Mouse (Mus musculus): ENCODE measurements around the gene A930004D18Rik. TPM values are rescaled to one million over a fixed set of nuclear protein-coding genes. Genes with fewer than 3 reads are reported as not detected.

The A930004D18Rik gene
- 8.1 and 11.8 TPM in 2 replicates for polyA plus RNA-seq (2015; fragmentation: Nextera tagmentation; extraction: Ambion mirVana)

DNA sequence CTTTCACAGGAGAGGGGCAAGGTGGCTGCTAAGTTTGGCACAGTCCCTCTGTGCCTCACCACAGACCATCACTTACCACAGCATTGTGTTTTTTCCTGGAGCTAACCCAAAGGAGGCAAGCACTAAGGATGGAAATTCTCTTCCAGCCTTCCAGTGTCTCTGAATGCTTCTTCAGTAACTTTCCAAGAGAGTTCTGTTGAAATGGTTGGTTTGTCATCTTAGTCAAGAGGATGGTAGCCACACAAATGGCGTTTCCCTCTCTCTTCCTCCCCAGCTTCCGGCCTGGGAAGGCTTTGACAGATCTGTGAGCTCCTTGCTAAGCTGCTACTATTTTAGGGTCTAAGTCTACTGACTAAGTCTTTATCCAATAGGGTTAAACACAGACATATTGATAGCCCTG is at the start of gene A930004D18Rik:
A930004D18Rik (minus strand) TSS at position 247 of the 400 bp plus-strand sequence.
- no peaks in the 10 kb centered on the region for H3K27me3 ChIP-seq (replicated peaks)
- H3K9ac ChIP-seq = no peak within 1 kb of the TSS
- WGBS = 65% methylated on average over 2 of the region's 2 CpGs
- no peaks in the 10 kb centered on the region for H3K36me3 ChIP-seq (replicated peaks)
- H3K9me3 ChIP-seq = no peaks in the 10 kb centered on the region
- H3K27ac ChIP-seq = no peak within 1 kb of the TSS
- peaks cover 55% of the 10 kb centered on the region for H3K4me1 ChIP-seq
- ATAC-seq (replicated peaks) = no peak
- peak within 1 kb of the TSS; percentile 63; the same call in 1 of the 2 replicates for H3K4me2 ChIP-seq
- no peak within 1 kb of the TSS for H3K4me3 ChIP-seq

DNA sequence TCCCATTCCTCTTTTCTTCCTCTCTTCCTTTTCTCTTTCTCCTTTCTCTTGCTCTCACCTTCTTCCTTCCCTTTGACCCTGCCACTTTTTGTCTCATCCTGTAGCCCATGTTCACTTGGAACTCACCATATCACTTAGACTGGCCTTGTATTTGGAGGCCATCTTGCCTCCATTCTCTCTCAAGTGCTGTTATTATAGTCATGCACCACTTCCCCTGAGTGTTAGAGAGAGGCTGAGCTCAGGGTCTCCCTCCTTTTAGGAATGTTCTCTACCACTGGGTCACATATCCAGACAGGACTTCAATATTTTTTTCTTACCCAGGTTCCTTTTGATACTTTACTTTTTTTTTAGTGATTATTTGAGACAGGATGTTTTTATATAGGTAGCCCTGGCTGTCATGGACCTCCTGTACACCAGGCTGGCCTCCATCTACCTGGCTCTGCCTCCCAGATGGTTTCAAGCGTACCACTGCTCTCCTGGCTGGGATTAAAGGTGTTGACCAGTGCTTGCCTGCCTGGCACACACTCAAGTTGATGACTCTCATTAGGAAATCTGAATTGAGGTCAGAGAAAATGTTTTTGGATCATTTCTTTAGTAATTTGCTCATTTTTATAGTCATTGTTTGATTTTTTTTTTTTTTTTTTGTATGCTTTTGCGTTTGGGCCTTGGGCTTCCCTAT is 42.8 kb upstream of the A930004D18Rik start:
- H3K4me2 ChIP-seq = no peak overlapping the region
- H3K27me3 ChIP-seq (replicated peaks) = no peaks in the 10 kb centered on the region
- ATAC-seq (replicated peaks) = no peak
- H3K9ac ChIP-seq = no peak overlapping the region
- H3K4me1 ChIP-seq = no peaks in the 10 kb centered on the region
- 89% methylated on average over 2 of the region's 2 CpGs for WGBS
- no peaks in the 10 kb centered on the region for H3K9me3 ChIP-seq
- no peak overlapping the region for H3K27ac ChIP-seq
- peaks cover 20% of the 10 kb centered on the region; the same call in 1 of the 2 replicates for H3K36me3 ChIP-seq (replicated peaks)
- H3K4me3 ChIP-seq = no peak overlapping the region

DNA sequence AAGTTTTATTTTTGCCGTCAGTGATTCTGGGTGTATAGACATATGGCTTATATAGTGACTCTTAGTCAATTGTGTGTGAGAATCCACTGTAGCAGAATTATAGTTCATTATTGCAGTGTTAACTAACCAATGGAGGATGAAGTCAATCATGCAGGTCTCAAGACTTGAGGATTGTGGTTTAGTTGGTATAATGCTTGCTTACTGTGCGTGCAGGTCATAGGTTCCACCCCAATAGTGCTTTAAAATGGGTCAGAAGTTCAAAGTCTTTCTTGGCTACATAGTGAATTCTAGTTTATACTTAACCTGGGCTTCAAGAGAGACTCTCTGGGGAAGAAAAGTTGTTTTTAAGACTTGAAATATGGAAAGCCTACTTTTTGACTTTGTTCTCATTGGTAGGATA is 34.4 kb upstream of the A930004D18Rik start:
- no peaks in the 10 kb centered on the region for H3K4me1 ChIP-seq
- no peak for ATAC-seq (replicated peaks)
- no peak overlapping the region for H3K27ac ChIP-seq
- H3K27me3 ChIP-seq (replicated peaks) = no peaks in the 10 kb centered on the region
- WGBS = 93% methylated on average over 2 of the region's 2 CpGs
- H3K9ac ChIP-seq = no peak overlapping the region
- 0 out of 2 replicates have a peak, but pooled peaks cover 3% of the 10 kb centered on the region for H3K36me3 ChIP-seq (replicated peaks)
- no peak overlapping the region for H3K4me3 ChIP-seq
- no peaks in the 10 kb centered on the region for H3K9me3 ChIP-seq
- no peak overlapping the region for H3K4me2 ChIP-seq

DNA sequence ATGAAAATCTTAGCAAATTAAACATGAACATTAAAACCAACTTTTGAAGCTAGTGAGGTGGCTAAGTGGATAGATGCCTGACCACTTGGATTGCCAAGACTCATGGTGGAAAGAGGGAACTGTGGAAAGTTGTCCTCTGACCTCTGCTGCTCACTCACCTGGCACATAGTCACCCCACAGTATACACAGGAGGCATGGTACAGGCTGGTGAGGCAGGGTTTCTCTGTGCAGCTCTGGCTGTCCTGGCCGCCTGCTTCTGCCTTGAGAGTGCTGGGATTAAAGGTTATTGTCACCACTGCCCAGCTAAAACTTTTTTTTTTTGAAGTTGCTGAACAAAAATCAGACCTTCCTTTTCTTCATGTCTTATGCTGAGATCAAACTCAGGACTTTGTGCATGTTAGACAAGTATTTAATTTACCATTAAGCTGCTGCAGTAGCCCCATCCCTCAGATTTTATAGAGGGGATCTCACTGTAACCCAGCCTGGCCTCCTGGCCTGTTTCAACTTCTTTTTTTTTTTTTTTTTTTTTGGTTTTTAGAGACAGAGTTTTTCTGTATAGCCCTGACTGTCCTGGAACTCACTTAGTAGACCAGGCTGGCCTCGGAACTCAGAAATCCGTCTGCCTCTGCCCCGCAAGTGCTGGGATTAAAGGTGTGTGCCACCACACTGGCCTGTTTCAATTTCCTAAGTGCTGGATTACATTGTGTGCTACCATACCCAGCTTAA is 30.7 kb upstream of the A930004D18Rik start:
- Histone ChIP-seq H3K4me1 (peaks cover 15% of the 10 kb centered on the region), H3K9ac (no peak overlapping the region), H3K9me3 (no peaks in the 10 kb centered on the region), H3K27ac (no peak overlapping the region), H3K27me3 (replicated peaks) (no peaks in the 10 kb centered on the region), H3K4me2 (no peak overlapping the region), H3K4me3 (no peak overlapping the region), H3K36me3 (replicated peaks) (no peaks in the 10 kb centered on the region)
- WGBS = 80% methylated on average over 4 of the region's 4 CpGs
- no peak for ATAC-seq (replicated peaks)

DNA sequence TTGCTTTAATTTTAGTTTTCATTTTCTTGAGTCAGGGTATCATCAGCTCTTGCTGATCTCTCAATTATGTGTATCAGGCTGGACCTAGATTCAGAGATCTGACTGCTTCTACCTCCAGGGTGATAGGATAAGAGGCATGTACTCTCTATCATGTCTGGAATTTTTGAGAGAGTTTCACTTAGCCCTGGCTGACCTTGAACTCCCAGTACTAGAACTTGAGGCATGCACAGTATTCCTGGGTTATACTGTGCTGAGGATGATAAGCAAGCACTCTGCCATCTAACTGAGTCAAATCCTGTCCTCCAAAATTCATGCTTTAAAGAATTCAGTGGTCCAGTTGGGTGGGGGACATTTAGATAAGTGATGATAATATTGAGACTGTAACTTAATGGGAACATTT is 28.9 kb upstream of the A930004D18Rik start:
- no peak overlapping the region for H3K4me3 ChIP-seq
- no peaks in the 10 kb centered on the region for H3K36me3 ChIP-seq (replicated peaks)
- no peaks in the 10 kb centered on the region for H3K9me3 ChIP-seq
- no peak overlapping the region for H3K27ac ChIP-seq
- ATAC-seq (replicated peaks) = no peak
- peaks cover 15% of the 10 kb centered on the region for H3K4me1 ChIP-seq
- no peak overlapping the region for H3K4me2 ChIP-seq
- H3K9ac ChIP-seq = no peak overlapping the region
- no peaks in the 10 kb centered on the region for H3K27me3 ChIP-seq (replicated peaks)

DNA sequence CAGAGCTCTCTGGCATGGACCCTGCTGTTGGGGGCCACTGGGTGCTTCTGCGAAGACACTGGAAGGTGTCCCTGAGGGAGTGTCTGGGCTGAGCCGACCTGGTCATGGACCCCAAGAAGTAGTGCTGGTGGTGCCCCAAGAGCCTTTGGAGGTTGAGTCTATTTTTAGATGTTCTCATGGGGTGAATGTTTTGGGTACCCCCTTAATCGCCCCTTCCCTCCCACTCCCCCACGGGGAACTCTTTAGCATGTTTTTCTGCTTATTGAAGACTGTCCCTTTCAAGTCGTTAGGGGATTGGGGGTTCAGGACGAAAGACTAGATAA is 28.1 kb upstream of the A930004D18Rik start:
- Histone ChIP-seq H3K27ac (peak overlapping the region; percentile 99), H3K27me3 (replicated peaks) (no peaks in the 10 kb centered on the region), H3K4me3 (peak overlapping the region; percentile 80), H3K9me3 (no peaks in the 10 kb centered on the region), H3K9ac (peak overlapping the region; percentile 90), H3K4me1 (peaks cover 15% of the 10 kb centered on the region), H3K4me2 (peak overlapping the region; percentile 80), H3K36me3 (replicated peaks) (no peaks in the 10 kb centered on the region)
- 2% methylated on average over 6 of the region's 6 CpGs for WGBS
- ATAC-seq (replicated peaks) = peak; percentile 30

DNA sequence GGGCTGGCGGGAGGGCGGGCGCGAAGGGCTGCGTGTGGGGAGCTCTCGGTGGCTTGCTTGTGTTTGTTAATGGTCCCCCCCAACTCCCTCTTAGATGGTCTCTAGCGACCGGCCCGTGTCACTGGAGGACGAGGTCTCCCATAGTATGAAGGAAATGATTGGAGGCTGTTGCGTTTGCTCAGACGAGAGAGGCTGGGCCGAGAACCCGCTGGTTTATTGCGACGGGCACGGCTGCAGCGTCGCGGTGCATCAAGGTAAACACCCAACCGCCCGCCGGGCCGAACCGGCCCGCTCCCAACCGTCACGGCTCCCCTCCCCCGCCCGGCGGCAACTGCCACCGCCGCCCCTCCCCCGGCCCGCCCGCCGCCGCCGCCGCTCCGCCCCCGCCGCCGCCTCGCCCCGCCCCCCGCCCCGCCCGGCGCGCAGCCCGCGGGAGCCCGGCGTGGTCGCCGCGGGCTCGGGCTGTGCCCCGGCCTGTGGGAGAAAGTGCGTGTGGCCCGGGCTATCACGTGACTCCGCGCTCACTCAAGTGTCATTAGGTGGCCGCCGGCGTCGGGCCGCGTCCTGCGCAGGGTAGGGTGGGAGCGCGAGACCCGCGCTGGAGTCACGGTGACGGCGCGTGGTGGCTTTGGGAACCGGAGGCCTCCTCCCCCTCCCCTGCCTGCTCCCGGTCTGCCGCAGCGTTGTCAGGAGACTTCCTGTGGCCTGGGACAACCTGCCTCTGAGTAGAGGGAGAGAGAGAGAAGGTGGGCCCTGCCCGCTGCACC is 27.6 kb upstream of the A930004D18Rik start:
- H3K36me3 ChIP-seq (replicated peaks) = no peaks in the 10 kb centered on the region
- under 1% methylated on average over 47 of the region's 85 CpGs for WGBS
- H3K4me2 ChIP-seq = peak overlapping the region; percentile 80
- peak overlapping the region; percentile 99 for H3K27ac ChIP-seq
- peak; percentile 73 for ATAC-seq (replicated peaks)
- no peaks in the 10 kb centered on the region for H3K9me3 ChIP-seq
- no peaks in the 10 kb centered on the region for H3K27me3 ChIP-seq (replicated peaks)
- peak overlapping the region; percentile 80 for H3K4me3 ChIP-seq
- peaks cover 15% of the 10 kb centered on the region for H3K4me1 ChIP-seq
- H3K9ac ChIP-seq = peak overlapping the region; percentile 90

DNA sequence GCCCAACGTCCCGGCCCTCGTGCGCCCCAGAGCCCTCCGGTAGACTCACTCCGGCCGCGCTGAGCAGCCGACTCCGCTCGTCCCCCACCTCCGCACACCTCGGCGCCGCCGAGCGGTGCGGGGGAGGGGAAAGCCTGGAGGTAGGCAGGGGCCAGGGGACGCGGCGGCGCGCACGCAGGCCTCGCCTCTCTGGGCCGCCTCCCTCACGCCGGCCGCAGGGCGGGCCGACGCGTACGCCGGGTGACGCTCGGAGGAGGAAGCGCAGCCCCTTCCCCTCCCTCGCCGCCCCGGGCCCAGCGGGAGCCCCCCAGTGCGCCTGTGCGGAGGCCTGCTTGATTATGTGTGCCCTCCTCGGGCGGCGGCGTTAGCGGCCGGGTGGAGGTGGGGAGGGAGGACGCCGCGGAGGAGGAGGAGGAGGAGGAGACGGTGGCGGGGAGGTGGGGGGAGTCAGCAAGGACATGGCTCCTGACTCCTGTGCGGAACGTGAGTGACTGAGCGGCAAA is 26.9 kb upstream of the A930004D18Rik start:
- under 1% methylated on average over 37 of the region's 58 CpGs for WGBS
- no peaks in the 10 kb centered on the region for H3K36me3 ChIP-seq (replicated peaks)
- peaks cover 15% of the 10 kb centered on the region for H3K4me1 ChIP-seq
- H3K9ac ChIP-seq = peak overlapping the region; percentile 90
- peak overlapping the region; percentile 80 for H3K4me3 ChIP-seq
- peak overlapping the region; percentile 80 for H3K4me2 ChIP-seq
- peak overlapping the region; percentile 99 for H3K27ac ChIP-seq
- ATAC-seq (replicated peaks) = peak; percentile 97
- no peaks in the 10 kb centered on the region for H3K9me3 ChIP-seq
- H3K27me3 ChIP-seq (replicated peaks) = no peaks in the 10 kb centered on the region

DNA sequence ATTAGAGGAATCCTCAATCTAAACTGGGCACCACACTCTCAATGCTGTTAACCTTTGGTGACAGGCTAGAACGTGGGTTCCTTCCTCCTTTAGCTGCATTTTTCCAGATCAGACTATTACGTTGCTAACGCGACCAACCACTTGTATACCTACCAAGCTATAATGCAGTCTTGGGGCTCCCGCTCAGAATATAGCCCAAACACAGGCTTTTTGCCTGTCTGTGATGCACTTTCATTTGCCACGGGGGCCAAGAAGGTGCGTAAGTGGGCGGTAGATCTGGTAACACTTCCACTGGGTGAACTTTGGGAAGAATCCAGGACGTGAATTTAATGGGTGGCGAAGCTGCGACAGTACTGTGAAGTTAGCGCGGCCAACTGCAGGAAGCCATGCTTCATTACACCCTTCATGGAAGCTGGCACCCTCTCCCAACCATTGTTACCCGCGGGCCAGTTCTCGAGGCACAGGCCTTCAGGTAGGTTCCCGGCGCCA is 26.3 kb upstream of the A930004D18Rik start:
- Histone ChIP-seq H3K27me3 (replicated peaks) (no peaks in the 10 kb centered on the region), H3K4me2 (peak overlapping the region; percentile 80), H3K4me3 (peak overlapping the region; percentile 80), H3K27ac (peak overlapping the region; percentile 99), H3K9me3 (no peaks in the 10 kb centered on the region), H3K4me1 (peaks cover 15% of the 10 kb centered on the region), H3K36me3 (replicated peaks) (no peaks in the 10 kb centered on the region), H3K9ac (peak overlapping the region; percentile 90)
- ATAC-seq (replicated peaks) = peak; percentile 65
- under 1% methylated on average over 18 of the region's 18 CpGs for WGBS

DNA sequence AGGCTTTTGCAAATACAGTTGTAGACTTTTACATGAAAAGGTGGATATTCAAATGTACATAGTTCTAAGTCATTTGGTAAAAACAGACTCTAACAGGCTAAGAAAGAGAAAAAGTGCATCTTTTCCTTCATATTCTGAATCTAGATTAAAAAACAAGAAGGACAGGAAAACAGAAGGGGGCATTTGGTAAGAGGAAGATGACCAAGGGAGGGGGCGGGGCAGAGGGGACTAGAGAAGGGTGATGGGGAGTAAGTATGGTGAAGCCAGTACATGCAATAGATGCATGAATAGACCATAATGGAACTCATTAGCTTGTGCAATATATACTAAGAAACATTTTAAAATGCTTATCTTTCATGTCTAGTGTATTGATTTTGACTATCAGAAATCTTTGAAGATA is 22.9 kb upstream of the A930004D18Rik start:
- H3K4me1 ChIP-seq = peaks cover 12% of the 10 kb centered on the region
- no peaks in the 10 kb centered on the region for H3K27me3 ChIP-seq (replicated peaks)
- H3K9ac ChIP-seq = no peak overlapping the region
- H3K4me3 ChIP-seq = no peak overlapping the region
- H3K27ac ChIP-seq = no peak overlapping the region
- 53% methylated on average over 1 of the region's 1 CpGs for WGBS
- H3K36me3 ChIP-seq (replicated peaks) = no peaks in the 10 kb centered on the region
- no peak overlapping the region for H3K4me2 ChIP-seq
- no peaks in the 10 kb centered on the region for H3K9me3 ChIP-seq
- ATAC-seq (replicated peaks) = no peak

DNA sequence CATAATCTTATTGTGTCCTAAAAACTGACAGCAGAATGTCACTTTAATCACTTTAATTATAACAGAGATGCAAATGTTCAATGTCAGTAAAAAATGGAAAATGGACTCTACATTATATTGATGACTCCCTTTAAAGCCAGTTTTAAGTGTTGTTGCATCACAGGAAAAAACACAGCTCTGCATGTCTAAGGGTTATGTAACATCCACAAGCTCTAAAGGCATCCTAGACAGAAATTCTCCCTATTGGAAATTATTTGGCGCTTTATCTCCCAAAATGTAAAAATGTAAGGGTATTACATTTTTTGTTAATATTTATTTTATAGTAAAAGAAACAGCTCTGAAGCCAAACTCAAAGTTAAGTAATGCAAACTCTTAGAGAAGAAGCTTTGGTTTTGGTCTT is 22.4 kb upstream of the A930004D18Rik start:
- Histone ChIP-seq H3K9ac (no peak overlapping the region), H3K4me3 (no peak overlapping the region), H3K27ac (no peak overlapping the region), H3K27me3 (replicated peaks) (no peaks in the 10 kb centered on the region), H3K36me3 (replicated peaks) (no peaks in the 10 kb centered on the region), H3K9me3 (no peaks in the 10 kb centered on the region), H3K4me2 (no peak overlapping the region), H3K4me1 (peaks cover 16% of the 10 kb centered on the region)
- WGBS = 59% methylated on average over 1 of the region's 1 CpGs
- no peak for ATAC-seq (replicated peaks)

DNA sequence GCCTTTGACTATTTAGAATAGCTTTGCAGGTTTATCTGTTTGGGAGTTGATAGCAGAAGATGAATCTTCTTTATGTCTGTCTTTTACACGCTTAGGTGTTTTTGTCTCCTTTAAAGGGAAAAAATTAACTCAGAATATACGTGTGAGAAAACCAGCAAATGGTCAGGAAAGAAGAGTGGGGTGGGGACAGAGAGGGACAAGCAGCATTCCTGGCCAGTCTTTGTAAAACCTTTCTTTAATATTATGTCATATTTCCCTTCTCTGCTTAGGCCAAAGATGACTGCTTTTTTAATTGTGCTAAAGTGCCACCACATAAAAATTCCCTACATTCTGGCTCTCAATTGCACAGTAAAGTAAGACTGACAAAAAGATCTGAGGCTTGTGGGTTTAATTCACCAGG is 21.5 kb upstream of the A930004D18Rik start:
- no peak for ATAC-seq (replicated peaks)
- Histone ChIP-seq H3K4me1 (peaks cover 17% of the 10 kb centered on the region), H3K27ac (no peak overlapping the region), H3K9me3 (no peaks in the 10 kb centered on the region), H3K4me2 (0 out of 2 replicates have a peak overlapping the region, but pooled peaks have one; percentile 79), H3K27me3 (replicated peaks) (no peaks in the 10 kb centered on the region), H3K4me3 (no peak overlapping the region), H3K9ac (no peak overlapping the region), H3K36me3 (replicated peaks) (no peaks in the 10 kb centered on the region)
- 33% methylated on average over 2 of the region's 2 CpGs for WGBS
